Mouse (Mus musculus) cerebellum, adult 2 months (tissue): ENCODE results near the gene Guca2a.

ENCODE experiments used
- CTCF ChIP-seq: fragments of 200-500 bp; IDR thresholded peaks from 2 replicates; pipeline ENCODE4 v1.5.1; 2011; ENCODE audit warnings: low read depth, mild to moderate bottlenecking, control low read depth, low read length, moderate library complexity, borderline replicate concordance; ENCODE audit not compliant: insufficient read depth
- POLR2A ChIP-seq: fragments of 200-500 bp; IDR thresholded peaks from 2 replicates; pipeline ENCODE4 v1.6.1; 2011; ENCODE audit warnings: low read length, control low read depth, borderline replicate concordance; ENCODE audit not compliant: insufficient read depth

DNA sequence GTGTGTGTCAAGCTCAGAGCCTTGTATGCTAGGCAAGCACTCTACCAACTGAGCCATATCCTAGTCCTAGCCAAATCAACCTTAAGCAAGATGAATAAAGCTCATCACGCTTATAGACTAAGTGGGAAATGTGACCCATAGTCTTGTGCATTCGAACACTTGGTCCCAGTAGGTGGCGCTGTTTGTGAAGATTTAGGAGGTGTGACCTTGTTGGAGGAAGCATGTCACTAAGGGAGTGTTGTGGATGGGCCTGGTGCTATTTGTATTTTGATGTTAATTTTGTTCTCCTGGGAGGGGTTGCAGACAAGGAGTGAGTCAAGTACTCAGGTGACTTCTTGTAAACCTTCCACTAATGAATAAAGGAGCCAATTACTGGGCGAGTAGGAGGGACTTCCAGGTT, 5.2 kb downstream of the Guca2a start:
- TF ChIP-seq POLR2A (no peak), CTCF (no peak)
